In genomic region chr9:44479628-44480428, GRCm38 (mm10) we compare ENCODE assay signal across 8 mouse cellular contexts. TPM values are rescaled to one million over a fixed set of nuclear protein-coding genes. Genes with fewer than 3 reads are reported as not detected.
DNase-seq lines count a peak whose midpoint lies in the region; ATAC-seq and TF ChIP-seq lines count a peak whose summit lies in the region.

No protein-coding gene starts in this region.

- 1% methylated on average over 26 of the region's 26 CpGs for whole genome bisulfite sequencing in forebrain, embryonic 11.5 days
- WGBS in heart, postnatal 0 days, result under 1% methylated on average over 26 of the region's 26 CpGs
- WGBS in liver, embryonic 15.5 days (ENCODE audit: insufficient replicate concordance), result under 1% methylated on average over 26 of the region's 26 CpGs

- H3K4me3 ChIP-seq in E14TG2a.4 (replicated peaks; ENCODE audit: low read length), result peak overlapping the region; percentile 87
- H3K4me3 ChIP-seq in forebrain, embryonic 11.5 days (ENCODE audit: low read depth, low read length), result peak overlapping the region; percentile 65
- H3K4me3 ChIP-seq in heart, postnatal 0 days (ENCODE audit: low read depth, low read length), result peak overlapping the region; percentile 64
- H3K4me3 ChIP-seq in liver, embryonic 15.5 days (replicated peaks), result peak overlapping the region; percentile 53
- H3K4me3 ChIP-seq in testis, adult 2 months (ENCODE audit: control insufficient read depth, low read depth, low read length), result peak overlapping the region; percentile 83

- H3K9ac ChIP-seq in forebrain, embryonic 11.5 days (ENCODE audit: low read length), result peak overlapping the region; percentile 80
- peak overlapping the region; percentile 59 for H3K9ac ChIP-seq in heart, postnatal 0 days (replicated peaks; ENCODE audit: low read depth, low read length)
- no peak overlapping the region for H3K9ac ChIP-seq in liver, embryonic 15.5 days

- no peak for TF ChIP-seq POLR2A in testis, adult 2 months (IDR thresholded peaks at IDR 0.05; ENCODE audit: control insufficient read depth, low read depth, low read length)

- DNase-seq in c-Kit-positive CD71-positive TER-119-negative erythroid progenitor cells, embryonic 14.5 days (ENCODE audit: low read depth), result peak; percentile 71
- DNase-seq in forebrain, embryonic 11.5 days (ENCODE audit: low spot score), result peak; percentile 88
- DNase-seq in heart, postnatal 0 days (ENCODE audit: low spot score), result peak; percentile 95
- peak; percentile 90 to 93 for DNase-seq in kidney, postnatal 36 days
- peak; percentile 82 for DNase-seq in neural tube, embryonic 10.5 days (ENCODE audit: extremely low spot score, low spot score)

- H3K36me3 ChIP-seq in E14TG2a.4 (ENCODE audit: insufficient read depth, low read length), result no peaks in the 10 kb centered on the region
- H3K36me3 ChIP-seq in forebrain, embryonic 11.5 days (ENCODE audit: control insufficient read depth, insufficient read depth, low read length), result no peaks in the 10 kb centered on the region
- H3K36me3 ChIP-seq in heart, postnatal 0 days (replicated peaks; ENCODE audit: control insufficient read depth, insufficient read depth, low read length), result no peaks in the 10 kb centered on the region
- H3K36me3 ChIP-seq in liver, embryonic 15.5 days (replicated peaks), result no peaks in the 10 kb centered on the region
- H3K36me3 ChIP-seq in testis, adult 2 months (ENCODE audit: control insufficient read depth, insufficient read depth, low read length), result no peaks in the 10 kb centered on the region

- peak; percentile 31 for ATAC-seq in forebrain, embryonic 11.5 days (replicated peaks; ENCODE audit: low FRiP score)
- peak; percentile 49 for ATAC-seq in heart, postnatal 0 days (ENCODE audit: insufficient read depth, low read depth)
- peak; percentile 22 for ATAC-seq in liver, embryonic 15.5 days (ENCODE audit: insufficient read depth)

- peaks cover 27% of the 10 kb centered on the region for H3K27me3 ChIP-seq in E14TG2a.4 (ENCODE audit: insufficient read depth, low read length)
- H3K27me3 ChIP-seq in forebrain, embryonic 11.5 days (ENCODE audit: control insufficient read depth, insufficient read depth, low read length), result no peaks in the 10 kb centered on the region
- H3K27me3 ChIP-seq in heart, postnatal 0 days (ENCODE audit: control insufficient read depth, insufficient read depth, low read length), result no peaks in the 10 kb centered on the region
- peaks cover 76% of the 10 kb centered on the region for H3K27me3 ChIP-seq in liver, embryonic 15.5 days
- H3K27me3 ChIP-seq in testis, adult 2 months (ENCODE audit: control insufficient read depth, insufficient read depth, low read length), result no peaks in the 10 kb centered on the region

- peak overlapping the region; percentile 97 for H3K27ac ChIP-seq in forebrain, embryonic 11.5 days (ENCODE audit: low read depth, low read length)
- H3K27ac ChIP-seq in heart, postnatal 0 days (ENCODE audit: low read depth), result peak overlapping the region; percentile 91
- no peak overlapping the region for H3K27ac ChIP-seq in liver, embryonic 15.5 days (replicated peaks)
- peak overlapping the region; percentile 81 for H3K27ac ChIP-seq in testis, adult 2 months (ENCODE audit: control insufficient read depth, insufficient read depth, low read depth, low read length)

- no peak for TF ChIP-seq EP300 in heart, postnatal 0 days (IDR thresholded peaks at IDR 0.05; ENCODE audit: low read depth)

- peak overlapping the region; percentile 99 for H3K4me2 ChIP-seq in forebrain, embryonic 11.5 days (ENCODE audit: low read depth, low read length, severe bottlenecking)
- H3K4me2 ChIP-seq in heart, postnatal 0 days (ENCODE audit: low read depth, low read length), result peak overlapping the region; percentile 90
- H3K4me2 ChIP-seq in liver, embryonic 15.5 days, result peak overlapping the region; percentile 81

- peaks cover 42% of the 10 kb centered on the region for H3K4me1 ChIP-seq in E14TG2a.4 (replicated peaks; ENCODE audit: low read depth, low read length)
- peaks cover 10% of the 10 kb centered on the region; the same call in 1 of the 2 replicates for H3K4me1 ChIP-seq in forebrain, embryonic 11.5 days (replicated peaks; ENCODE audit: control insufficient read depth, insufficient read depth, low read length)
- H3K4me1 ChIP-seq in heart, postnatal 0 days (ENCODE audit: control insufficient read depth, insufficient read depth), result peaks cover 12% of the 10 kb centered on the region; the same call in 1 of the 2 replicates
- H3K4me1 ChIP-seq in liver, embryonic 15.5 days (replicated peaks), result peaks cover 42% of the 10 kb centered on the region
- peaks cover 21% of the 10 kb centered on the region for H3K4me1 ChIP-seq in testis, adult 2 months (ENCODE audit: control insufficient read depth, insufficient read depth, low read length)

- TF ChIP-seq CTCF in E14TG2a.4 (conservative IDR thresholded peaks at IDR 0.05; ENCODE audit: low read length), result peak; percentile 64
- peak; percentile 93 for TF ChIP-seq CTCF in heart, postnatal 0 days (IDR thresholded peaks at IDR 0.05; ENCODE audit: low read depth)
- TF ChIP-seq CTCF in testis, adult 2 months (IDR thresholded peaks at IDR 0.05; ENCODE audit: control insufficient read depth, insufficient read depth, insufficient replicate concordance, low read depth, low read length), result peak; percentile 81; the same call in 1 of the 2 replicates

- no peaks in the 10 kb centered on the region for H3K9me3 ChIP-seq in E14TG2a.4 (ENCODE audit: low read length)
- H3K9me3 ChIP-seq in forebrain, embryonic 11.5 days (ENCODE audit: control insufficient read depth, low read length), result no peaks in the 10 kb centered on the region
- H3K9me3 ChIP-seq in heart, postnatal 0 days (replicated peaks; ENCODE audit: control insufficient read depth, low read length), result no peaks in the 10 kb centered on the region
- no peaks in the 10 kb centered on the region for H3K9me3 ChIP-seq in liver, embryonic 15.5 days (replicated peaks)

RNA-seq across cellular contexts. Expression of gene Bcl9l, which starts 2.8 kb away (rescaled TPM):
- 8.7 and 10.6 TPM in 2 replicates for polyA plus RNA-seq in forebrain, embryonic 11.5 days (2014; fragmentation: Nextera tagmentation; extraction: Ambion mirVana)
- 12.4 and 33.9 TPM in 2 replicates for total RNA-seq in heart, postnatal 0 days (2014; rRNA removed; ENCODE audit: low replicate concordance)
- polyA plus RNA-seq in heart, postnatal 0 days (2015; fragmentation: Nextera tagmentation; extraction: Ambion mirVana), result 4.4 and 5.2 TPM in 2 replicates
- polyA plus RNA-seq in liver, embryonic 15.5 days (2015; fragmentation: Nextera tagmentation; extraction: Ambion mirVana), result 1.9 and 2.3 TPM in 2 replicates
- 8.4 and 9.1 TPM in 2 replicates for polyA plus RNA-seq in testis, adult 2 months (2012; rRNA removed)

RNA-seq across cellular contexts. Expression of gene Upk2, which starts 25.1 kb away (rescaled TPM):
- polyA plus RNA-seq in forebrain, embryonic 11.5 days (2014; fragmentation: Nextera tagmentation; extraction: Ambion mirVana), result not detected in 2 replicates
- 18.0 TPM in 1 of 2 replicates, not detected in the other for total RNA-seq in heart, postnatal 0 days (2014; rRNA removed; ENCODE audit: low replicate concordance)
- not detected in 2 replicates for polyA plus RNA-seq in heart, postnatal 0 days (2015; fragmentation: Nextera tagmentation; extraction: Ambion mirVana)
- not detected in 2 replicates for polyA plus RNA-seq in liver, embryonic 15.5 days (2015; fragmentation: Nextera tagmentation; extraction: Ambion mirVana)
- polyA plus RNA-seq in testis, adult 2 months (2012; rRNA removed), result 2.2 and 4.3 TPM in 2 replicates

RNA-seq across cellular contexts. Expression of gene Foxr1, which starts 38.9 kb away (rescaled TPM):
- not detected in 2 replicates for polyA plus RNA-seq in forebrain, embryonic 11.5 days (2014; fragmentation: Nextera tagmentation; extraction: Ambion mirVana)
- not detected in 2 replicates for total RNA-seq in heart, postnatal 0 days (2014; rRNA removed; ENCODE audit: low replicate concordance)
- polyA plus RNA-seq in heart, postnatal 0 days (2015; fragmentation: Nextera tagmentation; extraction: Ambion mirVana), result not detected in 2 replicates
- polyA plus RNA-seq in liver, embryonic 15.5 days (2015; fragmentation: Nextera tagmentation; extraction: Ambion mirVana), result 0.06 TPM in 1 of 2 replicates, not detected in the other
- polyA plus RNA-seq in testis, adult 2 months (2012; rRNA removed), result 1.5 and 2.0 TPM in 2 replicates
